Mouse (Mus musculus): ENCODE results near the gene Arfgef3.
A peak's percentile ranks its signal among the peaks of the same experiment; 100 is the strongest.

Arfgef3 gene

DNA sequence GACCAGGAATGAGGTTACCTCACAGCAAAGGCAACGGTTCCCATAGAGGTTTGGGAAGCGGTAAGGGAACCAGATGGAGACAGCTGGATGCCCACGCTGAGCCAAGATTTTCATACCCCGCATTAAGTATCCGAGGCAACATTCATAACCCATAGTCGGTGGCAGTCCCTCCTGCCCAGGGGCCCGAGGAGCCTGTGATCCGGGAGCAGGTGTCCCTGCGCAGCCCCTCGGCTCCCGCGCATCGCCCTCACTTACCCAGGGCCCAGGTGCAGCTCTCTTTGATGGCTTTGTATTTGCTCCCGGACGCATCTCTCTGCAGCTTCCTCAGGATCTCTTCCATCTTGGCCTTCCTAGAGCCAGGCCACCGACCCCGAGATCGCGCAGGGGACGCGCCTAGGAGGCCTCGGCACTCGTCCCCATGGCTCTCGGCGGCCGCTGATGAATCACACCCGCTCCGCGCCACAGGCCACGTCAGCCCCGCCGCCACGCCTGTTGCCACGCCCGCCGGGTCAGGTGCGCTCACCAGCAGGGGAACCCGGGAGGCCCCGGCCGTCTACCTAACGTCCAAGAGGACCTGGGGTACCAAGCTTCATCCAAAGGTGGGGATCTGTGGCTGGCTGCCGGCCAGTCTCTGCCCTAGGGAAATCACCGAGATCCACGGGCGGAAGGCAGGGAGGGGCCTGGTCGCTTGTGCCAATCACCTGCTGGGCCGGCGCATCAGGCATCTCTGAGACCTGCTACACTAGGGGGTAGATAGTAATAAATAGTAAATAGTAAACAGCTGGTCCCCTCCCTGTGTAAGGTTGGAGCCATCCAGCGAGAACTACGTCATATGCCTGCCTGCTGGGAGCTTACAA, at the start of gene Arfgef3:
Gene Arfgef3, minus strand, starts transcription at position 664 of the 857 bp plus-strand sequence.
- DNase-seq (ENCODE audit: low read depth): peak; percentile 14

DNA sequence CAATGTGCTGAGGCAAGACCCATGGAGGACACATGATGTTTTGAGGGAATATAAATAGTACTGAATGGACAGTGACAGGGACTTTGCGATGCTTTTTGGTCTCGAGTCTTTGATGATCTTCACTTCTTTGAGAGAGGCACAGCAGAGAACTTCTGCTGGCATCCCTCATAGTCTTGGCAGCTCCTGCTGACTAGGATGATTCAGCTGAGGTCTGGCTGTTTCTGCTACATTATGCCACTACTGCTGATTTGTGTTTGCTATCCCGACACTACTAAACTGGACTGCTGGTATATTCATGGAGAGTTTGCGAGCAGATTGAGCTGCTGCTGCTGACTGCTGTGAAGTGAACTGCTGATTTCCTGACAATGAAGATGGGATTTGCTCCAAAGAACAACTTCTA, 46.3 kb upstream of the Arfgef3 start:
- no peak for DNase-seq (ENCODE audit: low read depth)

DNA sequence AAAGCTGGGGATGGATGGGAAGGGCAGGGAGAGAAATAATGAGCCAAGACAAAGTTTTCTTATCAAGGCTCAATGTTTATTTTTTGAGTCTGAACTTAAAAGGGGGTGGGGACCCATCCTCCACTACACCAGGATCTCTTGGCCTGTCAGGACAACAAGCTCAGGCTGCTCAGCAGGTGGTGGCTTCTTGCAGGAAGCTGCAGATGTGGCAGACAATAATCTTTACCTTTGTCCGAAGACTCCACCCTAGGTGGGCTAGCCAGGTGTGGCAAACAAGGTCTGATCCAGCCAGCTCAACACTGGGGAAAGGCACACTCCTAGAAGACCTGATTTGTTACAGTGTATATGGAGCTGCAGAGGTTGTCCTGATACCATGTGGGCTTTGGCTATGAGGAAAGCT, 44.9 kb upstream of the Arfgef3 start:
- no peak for DNase-seq (ENCODE audit: low read depth)

- DNase-seq (ENCODE audit: low read depth): no peak
Measured at GRCm38 (mm10) chr10:18786693-18787092, 42.9 kb upstream of the Arfgef3 start, which contains the start of gene Gm4922. Gm4922 (minus strand) TSS chr10:18786793.

GRCm38 (mm10) chr10:18777546-18777945, 33.8 kb upstream of the Arfgef3 start:
- DNase-seq (ENCODE audit: low read depth): no peak

DNA sequence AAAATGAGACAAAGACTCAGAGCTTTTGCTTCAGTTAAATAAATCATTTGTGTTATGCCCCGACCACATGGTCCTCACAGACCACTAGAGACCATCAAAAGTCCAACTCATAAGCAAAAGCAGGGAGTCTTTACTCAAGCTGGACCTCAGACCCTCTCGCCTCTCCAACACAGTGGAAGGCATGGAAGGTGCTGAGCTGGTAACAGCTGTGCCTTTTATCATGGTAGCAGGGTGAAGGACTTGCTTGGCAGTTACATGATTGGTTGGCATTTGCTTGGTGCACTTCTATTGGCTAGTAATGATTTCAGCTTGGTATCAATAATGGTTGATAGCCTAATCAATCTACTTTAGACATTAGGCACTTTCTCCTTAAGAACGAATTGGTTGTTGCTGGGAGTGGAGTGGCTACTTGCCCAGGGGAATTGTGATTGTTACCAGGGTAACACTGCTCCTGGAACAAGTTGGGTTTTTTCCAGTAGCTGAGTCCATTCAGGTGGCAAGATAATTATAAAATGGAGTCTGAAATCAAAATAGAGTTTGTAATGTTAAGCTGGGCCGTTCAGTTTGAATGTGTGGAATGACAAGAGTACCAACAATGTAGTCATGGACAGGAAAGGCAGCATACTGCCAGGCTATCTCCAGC, 28.9 kb upstream of the Arfgef3 start:
- DNase-seq (ENCODE audit: low read depth): no peak

- DNase-seq (ENCODE audit: low read depth): peak; percentile 2
Measured at GRCm38 (mm10) chr10:18769909-18770308, 26.2 kb upstream of the Arfgef3 start.

DNA sequence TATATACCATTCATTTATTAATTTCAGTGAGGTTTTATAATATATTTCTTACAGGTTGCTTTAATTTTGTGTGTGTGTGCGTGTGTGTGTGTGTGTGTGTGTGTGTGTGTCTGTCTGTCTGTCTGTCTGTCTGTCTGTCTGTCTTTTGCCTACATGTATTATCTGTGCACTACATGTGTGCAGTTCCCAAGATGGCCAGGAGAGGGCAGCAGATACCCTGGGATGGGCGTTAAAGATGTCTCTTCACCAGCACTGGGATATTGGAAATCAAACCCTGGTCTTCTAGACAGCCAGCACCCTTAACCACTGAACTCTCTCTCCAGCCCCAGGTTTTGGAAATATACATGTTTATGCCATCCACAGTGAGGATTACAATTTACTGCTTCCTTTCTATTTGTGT, 16.5 kb upstream of the Arfgef3 start:
- DNase-seq (ENCODE audit: low read depth): peak; percentile 46

- no peak for DNase-seq (ENCODE audit: low read depth)
Measured at GRCm38 (mm10) chr10:18750057-18750456, 6.3 kb upstream of the Arfgef3 start.

DNA sequence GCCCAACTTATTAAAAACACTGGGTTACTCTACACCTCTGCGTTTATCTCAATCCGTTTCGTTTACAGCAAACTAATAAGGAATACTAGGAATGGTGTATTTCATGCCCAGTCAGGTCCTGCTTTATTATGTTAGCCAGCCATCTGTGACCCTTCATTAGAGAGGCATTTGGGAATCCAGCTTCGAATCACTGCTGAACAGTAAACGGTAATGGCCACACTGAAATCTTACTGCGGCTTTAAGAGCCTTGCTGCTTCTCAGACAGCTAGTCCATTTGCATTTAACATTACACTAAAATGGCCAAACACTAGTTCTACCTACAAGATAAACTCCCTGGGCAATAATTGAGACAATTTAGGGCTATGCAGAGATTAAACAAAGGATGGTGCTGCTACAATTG, 1.7 kb downstream of the Arfgef3 start:
- DNase-seq (ENCODE audit: low read depth): no peak

DNA sequence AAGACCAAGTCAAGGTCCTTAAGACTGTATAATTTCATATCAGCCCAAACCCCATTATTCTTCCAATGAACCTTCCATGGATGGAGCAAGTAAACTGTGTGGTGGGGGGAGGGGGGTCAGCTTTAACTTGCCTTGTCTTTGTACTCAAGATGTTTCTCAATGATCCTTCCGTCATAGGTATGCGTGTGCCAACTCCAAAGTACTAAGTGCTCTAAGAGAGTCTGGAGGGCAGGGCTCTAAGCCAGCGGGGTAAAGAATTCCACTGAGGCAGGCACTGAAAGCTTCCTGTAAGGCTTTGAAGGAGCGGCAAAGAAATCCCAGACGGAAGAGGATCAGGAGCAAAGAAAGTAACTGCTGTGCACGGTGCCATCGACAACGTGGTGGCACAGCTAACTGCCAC, 2.7 kb downstream of the Arfgef3 start:
- no peak for DNase-seq (ENCODE audit: low read depth)

GRCm38 (mm10) chr10:18728548-18728947, 15.2 kb downstream of the Arfgef3 start:
- no peak for DNase-seq (ENCODE audit: low read depth)

DNA sequence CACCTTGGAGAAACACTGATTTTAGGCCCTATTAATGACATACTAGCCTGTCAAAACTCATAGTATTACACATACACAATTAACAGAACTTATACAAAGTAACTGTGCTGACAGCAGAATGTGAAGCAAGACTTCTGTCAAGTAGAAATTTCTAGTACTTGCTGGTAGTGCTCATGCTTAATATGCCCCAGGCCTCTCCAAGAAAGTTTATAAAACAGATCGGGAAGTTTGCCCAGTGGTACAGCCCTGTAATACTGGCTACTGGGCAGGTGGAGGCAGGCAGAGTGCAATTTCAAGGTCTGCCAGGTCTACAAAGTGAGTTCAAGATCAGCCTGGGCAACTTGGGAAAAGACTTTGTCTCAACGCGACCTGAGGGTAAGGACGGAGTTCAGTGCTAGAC, 32.3 kb downstream of the Arfgef3 start:
- DNase-seq (ENCODE audit: low read depth): no peak

- DNase-seq (ENCODE audit: low read depth): no peak
Measured at GRCm38 (mm10) chr10:18710949-18711348, 32.8 kb downstream of the Arfgef3 start.

DNA sequence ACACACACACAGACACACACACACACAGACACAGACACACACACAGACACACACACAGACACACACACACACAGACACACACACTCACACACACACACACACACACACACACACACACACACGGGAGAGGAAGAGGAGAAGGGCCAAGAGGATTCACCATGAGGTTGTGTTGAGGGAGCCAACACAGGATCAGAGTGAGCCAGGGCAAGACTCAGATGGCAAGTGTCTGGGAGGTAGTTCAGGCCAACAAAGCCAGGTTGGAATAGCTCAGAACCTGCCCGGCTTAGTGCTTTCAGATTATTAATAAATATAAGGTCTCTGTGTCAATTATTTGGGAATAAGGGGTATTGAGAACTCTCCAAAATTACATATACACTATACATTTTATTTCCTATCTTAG, 33.9 kb downstream of the Arfgef3 start:
- no peak for DNase-seq (ENCODE audit: low read depth)

DNA sequence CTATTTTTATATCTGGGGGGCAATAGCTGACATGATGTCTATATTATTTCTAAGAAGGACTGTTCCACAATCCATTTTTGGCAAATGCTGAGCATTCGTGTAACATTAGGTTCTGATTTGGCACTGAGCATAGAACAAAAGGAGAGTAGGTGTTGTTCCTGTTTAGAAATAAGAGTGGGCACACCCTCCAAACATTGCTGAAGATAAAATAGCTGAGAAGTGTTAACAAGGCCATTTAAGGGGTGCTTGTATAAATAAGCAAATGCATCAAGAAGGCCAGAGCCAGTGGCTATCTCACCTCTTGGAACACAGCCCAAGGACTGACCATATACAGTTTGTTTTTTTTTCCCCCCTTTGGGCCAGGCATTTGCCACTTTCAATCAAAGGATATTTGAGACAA, 35.1 kb downstream of the Arfgef3 start:
- no peak for DNase-seq (ENCODE audit: low read depth)

GRCm38 (mm10) chr10:18704393-18705120, 39.2 kb downstream of the Arfgef3 start:
- no peak for DNase-seq (ENCODE audit: low read depth)

- no peak for DNase-seq (ENCODE audit: low read depth)
Measured at GRCm38 (mm10) chr10:18701517-18701916, 42.2 kb downstream of the Arfgef3 start.

DNA sequence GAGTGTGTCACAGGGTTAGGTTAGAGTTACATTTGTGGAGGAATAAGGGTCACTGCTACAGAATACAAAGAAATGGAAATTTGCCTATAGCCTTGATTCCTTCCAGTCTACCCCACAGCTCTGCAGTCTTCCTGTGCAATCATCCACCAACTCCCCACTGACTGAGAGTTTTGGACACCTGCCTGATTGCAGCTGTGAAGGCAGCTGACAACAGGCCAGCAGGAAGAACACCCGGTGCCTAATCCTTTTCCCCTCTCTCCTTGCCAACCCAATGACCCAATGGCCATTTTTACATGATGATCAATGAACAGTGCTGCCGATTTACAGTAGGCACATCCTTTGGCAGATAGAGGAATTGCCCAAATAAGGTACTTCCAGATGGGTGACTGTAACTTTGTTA, 43.6 kb downstream of the Arfgef3 start:
- no peak for DNase-seq (ENCODE audit: low read depth)

GRCm38 (mm10) chr10:18699151-18699550, 44.6 kb downstream of the Arfgef3 start:
- no peak for DNase-seq (ENCODE audit: low read depth)

- no peak for DNase-seq (ENCODE audit: low read depth)
Measured at GRCm38 (mm10) chr10:18696461-18696860, 47.3 kb downstream of the Arfgef3 start.

DNA sequence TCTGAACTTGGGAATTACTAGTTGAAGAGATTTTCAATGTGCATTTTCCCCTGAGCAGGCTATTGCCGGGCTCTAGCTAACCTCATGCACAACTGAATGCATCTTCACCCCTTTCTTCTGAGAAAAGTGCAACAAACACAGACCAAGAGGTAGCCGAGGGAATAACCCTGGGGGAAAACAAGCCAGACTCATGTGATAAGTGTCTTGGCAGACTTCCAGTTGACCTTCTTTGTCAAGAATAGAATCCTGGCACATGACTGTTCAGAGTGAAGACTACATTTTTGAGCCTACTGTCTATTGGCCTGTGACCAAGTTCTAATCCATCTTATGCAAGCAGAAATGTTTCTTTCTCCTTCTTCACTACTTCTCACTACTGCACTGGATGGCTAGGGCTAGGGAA, 55.5 kb downstream of the Arfgef3 start:
- no peak for DNase-seq (ENCODE audit: low read depth)

Data from naive thymus-derived CD4-positive, alpha-beta T cell, adult 2 months (primary cell).